Mouse (Mus musculus) kidney, adult 9 months (tissue): ENCODE measurements around the gene Prr12.
A peak's percentile ranks its signal among the peaks of the same experiment; 100 is the strongest.

ENCODE experiments used
- DNase-seq: peaks from one replicate; pipeline ENCODE4 v3.0.0; 2022

The Prr12 gene

DNA sequence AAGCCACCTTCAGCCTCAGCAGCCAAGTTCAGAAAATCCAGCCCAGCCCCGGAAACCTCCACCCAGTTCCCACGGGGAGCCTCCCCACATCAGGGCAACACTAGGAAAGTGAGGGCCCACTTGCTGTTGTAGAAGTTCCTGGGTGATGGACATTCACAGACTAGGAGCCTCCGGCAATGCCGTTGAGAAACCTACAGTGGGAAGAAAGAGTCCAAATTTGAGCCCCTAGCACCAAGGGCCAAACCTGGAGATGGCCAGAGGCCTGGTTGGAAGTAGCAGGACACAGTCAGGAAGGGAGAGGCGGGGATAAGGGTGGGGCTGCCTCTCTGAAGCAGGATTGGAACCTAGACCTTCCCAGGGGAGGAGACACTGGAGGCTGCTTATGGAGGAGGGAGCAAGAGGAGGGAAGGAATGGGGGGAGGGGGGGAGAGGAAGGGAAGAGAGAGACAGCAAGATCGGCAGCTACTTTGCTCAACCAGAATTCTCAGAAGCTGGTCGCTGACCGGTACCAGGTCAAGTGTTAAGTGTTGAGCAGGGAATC is 33.6 kb downstream of the Prr12 start:
- DNase-seq, result peak; percentile 72

DNA sequence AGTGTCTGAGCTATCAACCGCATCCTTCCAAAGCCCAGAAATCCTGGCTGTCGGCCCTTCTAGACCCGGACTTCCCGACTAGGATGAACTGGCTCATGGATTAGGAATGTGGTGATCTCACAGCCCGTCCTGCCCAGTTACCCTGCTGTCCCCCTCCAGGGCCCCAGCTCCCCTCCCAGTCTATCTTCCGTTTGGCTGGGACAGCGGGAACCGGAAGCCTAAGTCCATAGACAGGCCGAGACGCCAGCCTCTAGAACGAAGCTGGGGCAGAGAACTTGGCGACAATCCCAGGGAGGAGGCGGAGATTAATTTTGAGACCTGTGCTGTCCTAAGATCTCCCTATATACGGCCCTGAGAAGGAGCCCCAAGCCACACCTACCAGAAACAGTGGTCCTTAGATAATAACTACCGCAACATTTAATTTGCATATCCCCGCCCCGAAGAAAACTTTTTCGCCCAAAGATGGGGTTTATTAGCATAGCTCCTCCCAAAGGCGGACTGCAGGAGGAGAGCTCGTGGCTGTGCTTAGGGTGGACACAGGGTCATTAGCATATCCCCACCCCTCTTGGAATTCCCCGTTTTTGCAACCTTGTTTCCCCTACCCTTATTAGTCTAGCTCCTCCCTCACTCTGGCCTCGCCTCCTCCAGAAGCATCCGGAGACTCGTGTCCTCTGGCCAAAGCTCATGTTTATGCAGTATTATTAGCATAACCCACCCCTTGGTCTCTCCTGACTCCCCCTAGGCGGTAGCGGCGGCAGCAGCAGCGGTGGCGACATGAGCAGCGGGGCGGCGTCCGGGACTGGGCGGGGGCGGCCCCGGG is 35.2 kb downstream of the Prr12 start, which contains the start of gene Rras:
Gene Rras, plus strand, starts transcription at position 720 of the 820 bp plus-strand sequence.
- DNase-seq, result peak; percentile 99

DNA sequence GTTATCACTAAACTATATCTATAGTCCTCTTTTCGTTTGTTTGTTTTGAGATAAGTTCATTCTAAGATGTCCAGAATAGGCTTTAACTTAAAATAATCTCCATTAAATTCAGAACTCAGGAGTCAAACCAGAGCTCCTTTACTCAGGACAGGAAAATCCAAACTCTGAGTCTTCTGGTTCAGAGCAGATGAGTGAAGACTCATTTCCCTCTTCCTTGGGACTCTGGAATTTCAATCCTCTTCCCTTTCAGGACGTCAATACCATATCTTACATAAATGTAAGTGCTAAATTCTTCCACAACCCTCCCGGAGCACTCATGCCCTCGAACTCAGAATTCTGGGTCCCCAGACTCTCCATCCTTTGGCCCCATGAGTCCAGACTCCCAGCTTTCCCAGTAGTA is 35.9 kb downstream of the Prr12 start:
- no peak for DNase-seq

DNA sequence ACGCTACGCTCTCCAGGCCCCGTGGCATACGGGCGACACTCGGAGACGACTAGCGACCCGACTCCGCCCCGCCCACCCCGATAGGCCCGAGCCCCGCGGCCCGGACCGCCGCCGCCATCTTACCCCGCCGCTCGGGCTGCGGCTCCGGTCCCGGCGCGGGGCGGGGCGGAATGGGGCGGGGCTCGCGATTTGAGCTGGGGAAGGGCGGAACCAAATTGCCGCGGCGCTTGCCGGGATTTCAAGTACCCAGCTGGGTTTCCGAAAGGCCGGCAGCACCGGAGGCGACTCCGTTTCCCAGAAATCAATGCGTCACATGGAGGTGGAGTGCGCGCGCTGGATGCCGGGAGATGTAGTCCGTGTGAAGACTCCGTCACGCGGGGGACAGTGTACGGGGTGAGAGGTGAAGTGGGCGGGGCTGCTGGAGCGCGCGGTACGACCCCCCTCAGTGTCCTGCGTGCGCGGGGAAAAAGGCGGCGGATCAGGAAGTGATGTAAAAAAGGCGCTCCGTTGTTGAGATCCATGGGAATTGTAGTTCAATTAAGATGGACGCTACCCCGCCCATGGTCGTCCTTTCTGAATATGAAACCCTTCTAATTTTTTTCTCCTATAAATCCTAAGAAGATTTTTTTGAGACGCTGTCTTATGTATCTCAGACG is 36.6 kb downstream of the Prr12 start, which contains the start of gene Scaf1:
Gene Scaf1, minus strand, starts transcription at position 407 of the 656 bp plus-strand sequence.
- peak; percentile 100 for DNase-seq

DNA sequence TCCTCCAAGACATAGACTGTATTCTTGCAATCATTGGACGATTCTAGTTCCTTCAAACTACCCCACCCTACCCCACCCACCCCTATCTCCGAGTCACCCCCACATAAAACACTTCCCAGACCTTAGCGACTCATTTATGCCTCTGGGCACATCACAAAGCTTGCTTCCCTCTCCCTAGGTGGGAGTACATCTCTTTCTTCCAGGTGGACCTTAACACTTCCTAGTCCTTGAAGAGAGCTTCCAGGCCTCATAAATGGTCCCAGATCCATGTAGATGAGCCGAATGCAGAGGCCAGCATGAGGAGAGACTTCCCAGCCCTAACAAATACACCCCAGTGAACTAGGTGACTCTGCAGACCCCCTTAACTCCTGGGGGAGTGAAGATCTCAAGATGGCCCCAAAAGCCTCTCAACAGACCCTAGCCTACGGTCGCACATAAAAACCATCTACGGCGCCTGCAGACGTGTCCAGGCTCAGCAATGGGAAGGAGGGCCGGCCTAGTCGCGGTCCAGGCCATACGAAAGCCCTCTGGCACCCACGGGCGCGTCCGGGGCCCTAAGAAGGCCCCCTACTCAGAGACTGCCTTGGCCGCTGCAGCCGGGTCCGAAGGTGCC is 37.2 kb downstream of the Prr12 start:
- no peak for DNase-seq

DNA sequence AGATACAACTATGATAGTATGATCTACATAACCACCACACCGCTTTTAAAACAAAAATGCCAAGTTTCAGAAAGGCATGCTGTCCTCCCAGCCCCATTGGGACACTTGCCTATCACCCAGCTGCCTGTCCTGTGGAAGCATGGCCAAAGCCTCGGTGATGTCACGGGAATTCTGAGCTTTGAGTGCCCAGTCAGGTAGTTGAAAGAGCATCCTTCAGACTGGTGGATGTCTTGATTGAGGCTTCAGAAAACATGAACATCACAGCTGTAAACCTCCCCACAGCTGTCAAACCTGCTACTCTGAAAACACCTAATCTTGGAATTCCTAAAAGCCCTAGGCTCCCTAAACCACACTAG is 38.6 kb downstream of the Prr12 start:
- no peak for DNase-seq

DNA sequence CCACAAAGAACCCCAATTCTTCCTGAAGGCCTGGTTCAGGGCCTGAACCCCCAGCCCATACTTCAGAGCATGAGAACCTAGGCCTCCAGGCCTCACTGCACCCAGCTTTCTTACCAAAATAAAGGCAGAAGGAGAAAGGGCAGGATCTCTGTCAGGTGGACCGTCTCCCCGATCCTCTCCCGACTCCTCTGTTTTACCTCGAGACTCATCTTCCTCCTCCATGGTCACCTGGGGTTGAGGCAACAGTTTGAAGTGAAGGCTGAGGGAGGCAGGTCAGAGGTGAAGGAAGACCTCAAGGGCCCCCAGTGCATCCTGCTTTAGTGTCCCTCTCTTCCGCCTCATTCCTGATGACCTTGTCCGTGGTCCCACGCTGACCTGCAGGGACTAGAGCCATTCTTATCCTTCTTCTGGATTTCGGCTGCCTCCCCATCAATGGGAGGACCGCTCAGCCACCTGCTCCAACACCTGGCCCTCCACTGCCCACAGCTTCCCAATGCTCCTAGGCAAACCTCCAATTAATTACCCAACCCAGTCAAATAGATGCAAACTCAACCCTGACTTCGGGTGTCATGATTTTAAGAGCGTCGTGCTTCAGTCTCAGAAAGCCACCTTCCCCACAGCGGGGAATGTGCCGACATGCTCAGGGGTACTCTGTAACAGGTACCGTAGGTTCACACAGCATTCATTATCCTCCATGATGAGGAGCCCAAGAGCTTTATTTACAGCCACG is 39.1 kb downstream of the Prr12 start:
- DNase-seq, result no peak

DNA sequence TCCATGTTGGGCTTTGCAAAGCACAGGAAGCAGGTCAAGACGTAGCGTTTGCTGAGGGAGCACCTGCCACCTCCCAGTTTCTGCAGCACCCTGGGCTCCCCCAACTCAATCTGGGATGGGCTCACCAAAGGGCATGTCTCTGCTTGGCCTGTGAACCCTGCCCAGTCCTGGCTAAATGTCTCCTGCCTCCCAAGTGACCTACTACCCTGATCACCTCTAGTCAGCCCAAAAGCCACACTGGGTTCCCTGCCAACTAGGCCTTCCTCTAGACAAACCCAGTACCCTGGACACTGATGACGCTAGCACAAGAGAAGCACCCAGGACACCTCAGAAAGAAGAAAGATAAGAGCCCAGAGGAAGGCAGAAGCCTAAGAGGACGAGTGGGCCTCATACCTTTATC is 39.9 kb downstream of the Prr12 start:
- DNase-seq, result no peak

DNA sequence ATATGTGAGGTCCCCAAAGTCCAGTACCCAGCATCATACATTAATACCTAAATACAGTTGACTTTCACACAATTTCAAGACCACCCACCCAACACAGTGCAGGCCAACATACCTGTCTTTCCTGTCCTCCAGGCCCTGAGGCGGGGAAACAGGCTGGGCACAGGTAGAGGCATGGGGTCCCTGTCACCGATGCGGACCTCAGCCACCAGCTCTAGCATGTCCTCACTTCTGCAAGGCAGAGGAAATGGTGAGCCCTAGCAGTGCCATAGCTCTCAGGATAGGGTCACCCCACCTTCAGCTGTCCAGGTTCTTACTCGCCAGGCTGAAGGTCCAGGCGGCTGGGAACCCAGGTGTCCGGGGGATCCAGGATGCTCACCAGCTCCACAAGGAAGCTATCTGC is 40.7 kb downstream of the Prr12 start:
- DNase-seq, result no peak

DNA sequence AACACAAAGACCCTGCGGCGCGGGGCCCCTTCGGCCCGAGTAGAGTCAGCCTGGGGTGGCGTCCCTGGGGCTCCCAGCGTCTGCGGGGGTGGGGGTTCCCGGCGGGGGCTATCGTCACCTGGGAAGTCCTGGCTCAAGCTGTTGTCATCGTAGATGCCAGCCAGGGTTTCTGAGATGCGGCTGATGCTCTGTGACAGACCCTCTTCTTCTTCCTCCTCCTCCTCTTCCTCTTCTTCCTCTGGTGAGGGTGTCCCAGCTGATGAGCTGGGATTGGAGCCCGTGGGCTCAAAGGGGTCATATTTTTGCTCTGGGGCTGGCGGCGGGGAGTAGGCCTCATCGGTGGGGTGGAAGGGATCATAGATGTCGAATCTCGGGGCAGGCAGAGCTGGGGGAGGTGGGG is 44.3 kb downstream of the Prr12 start:
- no peak for DNase-seq

DNA sequence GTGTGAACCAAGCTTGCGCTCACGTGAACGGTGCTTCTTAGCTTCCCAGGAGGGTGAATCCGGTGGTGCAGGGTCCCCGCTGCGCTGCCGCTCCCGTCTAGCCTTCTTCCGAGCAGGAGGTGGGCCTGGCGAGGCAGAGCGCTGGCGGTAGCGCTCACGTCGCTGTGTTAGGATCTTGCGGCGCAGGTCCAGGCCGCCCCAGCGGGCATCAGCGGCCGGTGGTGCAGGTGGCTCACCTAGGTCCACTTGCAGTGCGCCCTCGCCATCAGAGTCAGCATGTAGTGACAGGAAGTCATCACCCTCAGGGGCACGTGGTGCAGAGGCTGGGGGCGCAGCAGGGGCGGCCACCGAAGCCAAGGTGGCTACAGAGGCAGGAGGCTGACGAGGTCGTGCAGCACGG is 44.8 kb downstream of the Prr12 start:
- DNase-seq, result no peak

DNA sequence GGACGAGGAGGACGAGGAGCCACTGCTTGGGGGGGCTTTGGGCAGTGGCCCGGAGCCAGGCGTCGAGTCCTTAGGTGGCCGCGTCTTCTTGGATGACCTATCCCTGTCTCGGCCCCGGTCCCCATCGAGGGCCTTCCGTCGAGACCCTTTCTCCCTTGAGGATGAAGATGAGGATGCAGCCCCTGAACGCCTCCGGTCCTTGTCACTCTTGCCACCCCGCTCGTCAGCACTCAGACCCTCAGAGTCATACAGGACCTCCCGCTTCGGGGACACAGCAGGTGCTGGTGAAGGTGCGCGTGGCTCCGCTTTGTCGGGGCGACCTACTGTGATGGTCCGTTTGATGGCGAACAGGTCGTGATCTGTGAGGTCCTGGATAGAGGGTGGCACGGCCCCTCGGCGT is 45.5 kb downstream of the Prr12 start:
- DNase-seq, result no peak

DNA sequence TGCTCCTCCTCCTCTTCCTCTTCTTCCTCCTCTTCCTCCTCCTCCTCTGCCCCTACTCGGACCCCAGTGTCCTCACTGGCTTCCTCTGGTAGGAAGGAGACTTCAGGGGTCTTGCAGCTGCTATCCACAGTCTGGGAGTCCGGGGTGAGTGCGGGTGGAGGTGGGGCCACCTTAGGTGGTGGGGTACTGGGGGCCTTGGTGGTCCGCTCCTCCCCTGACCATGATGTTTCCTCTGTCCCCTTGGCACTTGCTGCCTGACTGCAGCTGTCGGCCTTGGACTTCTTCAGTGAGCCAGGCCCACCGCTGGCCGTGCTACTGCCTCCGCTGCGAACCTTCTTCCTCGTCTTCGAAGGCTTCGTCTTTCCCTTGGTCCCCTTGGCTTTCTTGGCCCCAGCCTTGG is 46.2 kb downstream of the Prr12 start:
- no peak for DNase-seq

DNA sequence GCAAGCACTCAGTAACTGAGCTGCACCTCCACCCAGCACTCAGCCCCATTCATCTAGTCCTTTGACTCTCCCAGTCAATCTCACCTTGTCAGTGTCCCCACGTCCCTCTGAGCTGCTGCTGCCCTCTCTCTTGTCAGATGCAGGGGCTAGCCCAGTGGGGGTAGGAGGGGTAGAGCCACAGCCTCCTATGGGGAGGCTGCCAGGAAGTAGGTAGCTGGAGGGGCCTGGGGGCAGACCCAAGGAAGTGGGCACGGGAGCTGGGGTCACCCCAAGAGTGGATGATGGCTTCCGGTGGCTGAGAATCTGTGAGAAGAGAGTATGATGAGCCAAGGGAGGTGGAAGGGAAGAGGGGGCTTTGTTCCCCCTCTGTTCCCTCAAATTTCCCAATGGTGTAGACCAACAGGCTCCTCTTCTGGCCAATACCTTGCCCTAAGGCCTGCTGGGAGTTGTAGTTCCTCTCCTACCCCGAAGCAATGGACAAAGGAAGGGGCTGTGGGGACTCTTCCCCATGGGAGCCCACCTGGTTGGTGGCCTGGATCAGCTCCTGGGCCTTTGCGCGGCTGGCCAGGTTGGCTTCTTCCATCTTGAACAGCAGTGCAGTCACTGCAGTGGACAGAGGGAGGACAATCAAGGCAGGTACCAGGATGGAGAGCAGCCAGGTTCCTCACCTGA is 47.2 kb downstream of the Prr12 start:
- no peak for DNase-seq

DNA sequence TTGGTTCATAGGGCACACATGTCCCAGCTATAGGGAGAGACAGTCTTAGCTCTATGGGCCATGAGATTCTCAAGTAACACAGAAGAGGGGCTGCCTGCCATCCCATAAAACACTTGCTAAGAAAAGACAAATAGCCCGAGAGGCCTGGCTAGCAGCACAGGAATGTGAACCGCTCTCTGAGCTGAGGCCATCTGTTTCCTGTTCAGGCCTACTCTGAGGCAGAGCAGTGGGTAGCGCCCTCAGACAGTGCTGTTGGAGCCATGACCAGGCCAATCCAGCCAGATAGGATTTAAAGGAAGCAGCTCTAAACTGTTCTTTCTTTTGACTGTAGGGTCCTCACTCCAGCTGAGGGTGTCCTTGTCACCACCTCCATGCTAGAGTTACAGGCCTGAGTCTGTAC is 48.1 kb downstream of the Prr12 start:
- no peak for DNase-seq

DNA sequence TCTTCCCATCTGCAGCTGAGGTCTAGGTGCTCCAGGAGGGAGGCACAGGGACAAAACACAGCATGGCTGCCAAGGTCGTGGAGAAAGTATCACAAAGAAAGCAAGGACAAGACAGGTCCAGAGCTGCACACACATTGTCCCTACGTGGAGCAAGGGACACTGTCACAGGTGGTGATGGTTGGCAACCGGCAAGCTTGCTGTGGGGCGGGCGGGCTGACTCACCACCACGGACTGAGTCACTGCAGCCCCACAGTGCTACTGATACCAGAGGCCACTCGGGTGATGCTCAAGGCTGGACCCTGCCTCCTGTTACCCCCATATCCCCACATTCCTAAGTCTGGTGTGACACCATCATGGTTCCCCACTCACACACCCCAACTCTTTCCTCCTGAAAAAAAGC is 50.2 kb downstream of the Prr12 start:
- DNase-seq, result no peak

DNA sequence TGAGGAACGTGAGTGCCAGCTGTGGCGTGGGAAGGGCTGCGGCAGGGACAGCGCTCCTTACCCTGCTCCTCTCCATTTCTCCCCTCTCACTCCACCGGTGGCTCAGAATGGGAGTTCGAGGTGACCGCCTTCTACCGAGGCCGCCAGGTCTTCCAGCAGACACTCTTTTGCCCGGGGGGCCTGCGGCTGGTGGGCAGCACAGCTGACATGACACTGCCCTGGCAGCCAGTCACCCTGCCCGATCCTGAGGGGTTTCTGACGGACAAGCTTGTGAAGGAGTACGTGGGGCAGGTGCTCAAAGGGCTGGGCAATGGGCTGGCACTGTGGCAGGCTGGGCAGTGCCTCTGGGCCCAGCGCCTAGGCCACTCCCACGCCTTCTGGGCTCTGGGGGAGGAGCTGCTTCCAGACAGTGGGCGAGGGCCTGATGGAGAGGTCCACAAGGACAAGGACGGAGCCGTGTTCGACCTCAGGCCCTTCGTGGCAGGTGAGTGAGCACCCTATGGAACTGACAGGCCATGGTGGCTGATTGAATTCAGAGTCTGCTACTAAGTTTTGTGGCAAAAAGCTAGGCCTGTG is 52.1 kb downstream of the Prr12 start:
- no peak for DNase-seq

DNA sequence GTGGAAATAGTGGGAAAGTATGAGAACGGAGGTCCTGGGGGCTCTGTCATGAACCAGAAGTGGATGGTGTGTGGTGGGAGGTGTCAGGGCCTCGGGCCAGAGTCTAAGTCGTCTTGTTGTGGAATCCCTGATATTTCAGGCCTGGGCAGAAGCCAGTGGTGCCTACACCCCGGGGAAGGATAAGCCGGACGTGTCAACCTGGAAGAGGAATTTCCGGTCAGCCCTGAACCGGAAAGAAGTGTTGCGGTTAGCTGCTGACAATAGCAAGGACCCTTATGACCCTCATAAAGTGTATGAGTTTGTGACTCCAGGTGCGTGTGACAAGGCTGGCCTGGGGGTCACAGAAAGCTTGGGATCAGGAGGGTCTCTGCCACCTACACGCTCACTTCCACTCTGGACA is 52.9 kb downstream of the Prr12 start:
- DNase-seq, result peak; percentile 60

DNA sequence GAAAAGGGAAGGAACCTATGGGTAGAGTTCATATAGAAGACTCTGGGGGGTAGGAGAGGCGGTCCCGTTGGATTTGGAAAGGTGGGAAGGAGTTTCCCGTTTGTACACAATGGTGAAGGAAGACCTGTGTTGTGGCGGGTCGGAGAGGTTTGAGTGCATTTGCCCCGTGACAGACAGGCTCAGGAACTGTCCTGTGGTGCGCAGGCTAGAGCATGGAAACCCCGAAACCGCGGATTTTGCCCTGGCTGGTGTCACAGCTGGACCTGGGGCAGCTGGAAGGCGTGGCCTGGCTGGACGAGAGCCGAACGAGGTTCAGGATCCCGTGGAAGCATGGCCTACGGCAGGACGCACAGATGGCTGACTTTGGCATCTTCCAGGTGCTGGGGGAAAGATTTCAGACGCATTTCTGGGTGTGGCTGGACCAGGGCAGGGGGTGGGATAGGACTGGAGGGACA is 54.2 kb downstream of the Prr12 start, which contains the start of gene Bcl2l12:
Gene Bcl2l12, minus strand, starts transcription at position 212 of the 455 bp plus-strand sequence.
- DNase-seq, result peak; percentile 87

DNA sequence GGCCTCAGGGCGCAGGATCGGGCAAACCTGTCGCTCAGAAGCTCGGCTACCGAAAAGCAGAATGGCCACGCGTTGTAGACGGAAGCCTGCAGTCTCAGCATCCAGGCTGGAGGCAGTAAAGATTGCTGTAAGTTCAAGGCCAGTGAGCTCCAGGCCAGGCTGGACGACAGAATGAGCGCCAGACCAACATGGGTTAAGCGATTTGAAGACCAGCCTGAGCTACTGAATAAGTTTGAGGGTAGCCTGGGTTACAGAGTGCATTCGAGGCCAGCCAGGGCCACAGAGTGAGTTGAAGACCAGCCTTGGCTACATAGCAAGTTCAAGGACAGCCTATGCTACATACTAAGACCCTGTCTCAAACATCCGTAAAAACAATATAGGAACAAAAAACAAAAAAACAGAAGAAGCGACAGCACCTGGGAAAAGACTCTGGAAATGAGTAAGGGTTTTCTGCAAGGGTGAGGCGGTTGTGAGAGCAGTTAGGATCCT is 54.7 kb downstream of the Prr12 start:
- no peak for DNase-seq

DNA sequence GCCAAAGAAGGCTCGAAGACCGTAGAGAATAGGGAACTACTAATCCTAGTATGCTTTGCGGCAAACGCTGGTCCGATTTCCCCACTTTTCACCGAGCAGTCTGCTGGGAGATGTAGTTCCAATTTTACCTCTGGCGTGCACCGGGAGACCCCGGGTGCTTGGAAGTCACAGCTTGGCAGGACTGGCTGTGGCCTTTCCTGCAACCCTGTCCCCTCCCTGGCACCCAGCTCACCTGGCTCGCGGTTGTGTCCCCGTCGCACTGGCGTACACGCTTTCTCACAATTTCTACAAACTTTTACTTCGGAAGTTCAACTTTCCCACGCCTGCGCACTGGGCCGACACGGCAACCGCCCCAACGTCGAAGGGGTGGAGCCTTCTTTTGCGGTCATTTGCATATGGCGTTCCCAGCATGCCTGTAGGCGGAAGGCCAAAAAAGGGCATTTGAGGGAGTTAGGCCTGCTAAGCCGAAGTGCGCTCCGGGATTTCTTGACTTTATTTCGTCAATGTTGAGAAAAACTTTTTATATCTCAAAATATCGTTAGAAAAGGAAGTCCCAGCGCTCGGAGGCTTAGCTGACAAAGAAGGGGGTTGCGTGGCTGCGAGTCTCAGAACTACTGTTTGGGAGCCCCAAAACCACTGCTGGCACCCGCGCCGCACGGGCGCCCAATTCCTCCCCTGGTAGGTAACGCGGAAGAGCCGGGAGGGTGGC is 55.3 kb downstream of the Prr12 start, which contains the start of gene Irf3:
Gene Irf3, plus strand, starts transcription at position 418 of the 709 bp plus-strand sequence.
- peak; percentile 98 for DNase-seq
